Mouse (Mus musculus) megakaryocyte progenitor cell, adult 5-6 weeks (primary cell): Measurements from ENCODE around the gene Tnfaip8l2. TPM values are rescaled to one million over a fixed set of nuclear protein-coding genes. Genes with fewer than 3 reads are reported as not detected.
"Not testable (repeated sequence)": the region's sequence is repeated elsewhere in the genome, so short reads cannot be mapped to it uniquely, and the experiment has no call there.

Experiments used
- ATAC-seq: replicated peaks from 2 replicates; pipeline ENCODE4 v1.8.0; 2016; ENCODE audit warnings: mild to moderate bottlenecking, moderate TSS enrichment, inconsistent platforms; ENCODE audit not compliant: poor library complexity
- total RNA-seq, 2 experiments: library from RNA; stranded (forward) in 1 of 2; stranded (reverse) in 1 of 2; fragments of 157-497, 149-512 nt in 1 of 2; fragments of 200-1000 nt in 1 of 2; gene quantifications; 2 replicates each; pipeline versions ENCODE4 v1.2.3 to v1.2.4; 2015 to 2017

Tnfaip8l2 gene
- total RNA-seq, 2 experiments from 2014 or later = 17.9 to 25.1 TPM

DNA sequence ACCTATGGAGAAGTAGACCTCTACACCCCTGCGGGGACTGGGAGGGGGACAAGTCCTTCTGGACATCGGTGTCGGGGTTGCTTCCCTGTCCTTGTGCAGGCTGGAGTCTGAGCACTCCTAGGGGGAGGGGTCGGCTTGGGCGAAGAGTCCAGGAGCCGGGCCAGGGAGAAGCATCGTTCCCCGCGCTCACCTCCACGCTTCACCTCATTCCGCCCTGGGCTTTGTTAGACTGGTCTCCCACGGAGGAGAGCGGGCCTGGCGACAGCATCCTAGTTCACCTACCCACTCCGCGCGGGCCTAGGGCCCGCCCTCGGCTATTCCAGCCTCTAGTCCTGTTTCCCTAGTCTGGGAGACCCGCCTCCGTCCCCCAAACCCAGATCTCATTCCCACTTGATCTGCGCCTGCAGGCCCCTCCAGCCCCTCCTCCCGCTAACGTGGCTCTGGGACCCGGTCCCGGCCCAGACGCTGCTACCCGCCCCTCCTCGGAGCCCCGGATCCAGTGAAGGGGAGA lies 18.9 kb upstream of the Tnfaip8l2 start:
- no peak for ATAC-seq

DNA sequence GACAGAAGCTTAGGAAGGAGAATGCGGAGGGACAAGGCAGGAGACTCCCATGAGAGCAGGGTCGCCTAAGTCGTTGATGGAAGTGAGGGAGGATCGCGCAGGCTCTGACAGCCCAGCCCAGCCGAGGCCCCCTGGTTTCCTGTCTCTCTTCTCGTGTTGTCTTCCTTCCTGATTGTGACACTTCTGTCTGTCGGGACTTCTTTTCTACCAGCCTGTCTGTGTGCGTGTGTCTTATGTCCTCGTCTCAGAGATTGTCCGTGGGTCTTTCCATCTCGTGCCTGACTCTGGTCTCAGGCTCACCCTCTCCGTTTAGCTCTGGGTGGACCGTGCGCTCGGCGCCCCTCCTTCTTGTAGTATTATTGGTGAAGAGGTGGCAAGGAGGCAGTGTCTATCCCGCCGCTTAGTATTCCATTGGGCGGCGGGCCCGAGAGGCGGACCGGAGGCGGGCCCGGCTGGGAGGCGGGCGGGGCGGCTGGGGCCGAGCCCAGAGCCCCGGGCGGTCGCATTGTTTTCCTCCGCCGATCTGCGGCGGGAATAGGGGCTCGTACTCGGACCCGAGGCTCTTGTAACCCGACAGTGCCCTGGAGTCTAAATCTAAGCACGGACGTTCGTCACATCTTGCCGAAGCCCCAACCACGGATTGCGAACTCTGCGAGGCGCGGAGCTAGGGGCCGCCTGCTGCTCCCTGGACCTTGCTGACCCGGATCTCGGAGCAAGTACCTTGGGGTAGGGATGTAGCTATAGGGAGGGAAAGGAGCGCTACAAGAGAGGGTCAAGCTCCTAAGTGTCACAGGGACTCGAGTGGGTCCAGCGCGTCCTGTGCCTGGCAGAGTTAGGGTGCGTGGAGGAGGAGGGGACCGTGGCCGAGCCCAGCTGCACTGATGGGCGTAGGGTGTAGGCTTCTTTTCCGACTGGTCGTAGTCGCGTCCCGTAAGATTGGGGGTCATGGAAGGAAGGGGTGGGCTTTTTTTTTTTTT lies 18.1 kb upstream of the Tnfaip8l2 start, which contains the start of gene Sema6c:
TSS of gene Sema6c (plus strand) at position 471 of the 977 bp plus-strand sequence.
- peak; percentile 96 for ATAC-seq

DNA sequence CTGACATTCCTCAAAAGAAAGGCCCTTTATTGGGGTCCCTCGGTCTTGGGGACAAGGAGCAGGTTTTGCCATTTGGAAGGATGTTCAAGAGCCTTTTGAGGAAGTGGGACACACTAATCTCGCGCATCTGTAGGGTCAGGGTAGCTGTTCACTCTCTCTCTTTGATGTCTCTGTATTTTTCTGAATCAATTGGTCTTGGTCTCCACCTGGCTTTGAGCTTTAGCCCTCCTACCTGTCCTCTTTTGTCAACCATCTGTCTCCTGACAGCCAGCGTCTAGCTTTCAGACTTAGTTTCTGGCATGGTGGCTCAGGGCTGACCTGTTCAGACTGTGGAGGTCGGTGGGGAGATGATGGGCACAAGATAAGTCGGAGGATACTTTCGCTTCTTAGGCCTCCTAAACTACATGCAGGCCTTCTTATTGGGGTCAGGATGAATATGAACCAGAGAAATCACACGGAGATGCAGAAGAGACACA lies 17.4 kb upstream of the Tnfaip8l2 start:
- no peak for ATAC-seq

DNA sequence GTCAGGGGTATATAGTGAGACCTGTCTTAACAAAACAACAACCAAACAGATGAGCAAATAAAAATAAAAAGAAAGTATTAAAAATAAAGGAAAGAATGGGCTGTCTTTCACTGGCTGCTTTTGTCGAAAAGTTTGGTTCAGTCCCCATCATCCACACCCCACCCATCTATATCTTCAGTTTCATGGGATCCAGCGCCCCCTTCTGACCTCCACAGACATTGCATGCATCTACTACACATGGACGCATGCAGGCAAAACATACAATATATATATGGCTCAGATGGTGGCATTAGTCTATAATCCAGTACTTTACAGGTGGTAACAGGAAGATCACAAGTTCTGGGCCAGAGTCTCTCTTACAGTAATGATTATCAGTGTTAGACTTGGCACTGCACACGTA lies 11.7 kb upstream of the Tnfaip8l2 start:
- ATAC-seq = peak; percentile 99

DNA sequence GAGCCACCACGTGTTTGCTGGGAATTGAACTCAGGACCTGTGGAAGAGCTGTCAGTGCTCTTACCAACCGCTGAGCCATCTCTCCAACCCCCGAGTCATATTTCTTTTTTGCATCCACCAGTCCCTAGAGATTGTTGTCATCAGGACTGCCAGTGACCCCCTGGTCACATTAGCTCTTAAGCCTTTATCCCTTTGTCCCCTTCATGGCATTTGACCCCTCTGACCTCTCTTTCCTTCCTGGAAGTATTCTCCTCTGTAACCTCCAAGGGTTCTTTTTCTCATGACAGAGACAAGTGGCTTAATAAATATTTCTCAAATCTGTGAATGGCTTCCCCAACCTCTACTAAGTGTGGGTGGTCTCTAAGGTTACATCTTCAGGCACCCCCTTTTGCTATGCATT lies 5.8 kb upstream of the Tnfaip8l2 start:
- no peak for ATAC-seq

DNA sequence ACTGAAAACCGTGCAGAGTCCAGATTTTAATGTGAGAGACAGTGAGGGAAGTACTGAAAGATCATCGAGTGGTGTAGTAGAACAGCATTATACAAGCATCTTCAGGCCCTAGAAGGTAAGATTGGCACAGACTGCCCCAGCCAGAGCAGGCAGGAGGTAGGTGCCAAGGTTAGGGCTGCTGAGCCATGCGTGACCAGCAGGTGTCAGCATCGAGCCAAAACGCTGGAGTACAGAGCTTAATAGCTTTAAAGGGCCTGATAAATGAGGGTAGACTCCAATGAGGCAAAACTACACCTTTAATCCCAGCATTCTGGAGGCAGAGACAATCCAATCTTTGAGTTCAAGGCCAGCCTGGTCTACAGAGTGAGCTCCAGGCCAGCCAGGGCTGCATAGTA lies 454 bp upstream of the Tnfaip8l2 start:
- peak; percentile 86 for ATAC-seq

DNA sequence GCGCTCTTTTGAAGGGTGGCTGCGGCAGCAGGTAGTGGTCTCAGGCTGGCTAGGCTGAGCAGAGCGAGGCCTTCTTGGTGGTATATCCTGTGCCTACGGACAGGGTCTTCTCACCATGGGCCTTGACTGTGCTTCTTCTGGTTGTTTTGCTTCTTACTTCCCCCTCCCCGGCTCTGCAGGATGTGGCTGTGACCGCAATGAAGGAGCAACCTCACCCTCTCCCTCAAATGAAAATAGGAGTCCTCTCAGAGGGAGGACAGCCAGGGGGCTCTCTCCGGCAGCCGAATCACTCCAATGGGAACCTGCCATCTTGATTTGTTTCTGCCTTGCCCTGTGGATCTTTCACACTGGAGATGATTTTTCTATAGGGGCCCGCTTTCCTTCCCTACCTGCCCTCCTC lies 686 bp downstream of the Tnfaip8l2 start:
- ATAC-seq = peak; percentile 63

DNA sequence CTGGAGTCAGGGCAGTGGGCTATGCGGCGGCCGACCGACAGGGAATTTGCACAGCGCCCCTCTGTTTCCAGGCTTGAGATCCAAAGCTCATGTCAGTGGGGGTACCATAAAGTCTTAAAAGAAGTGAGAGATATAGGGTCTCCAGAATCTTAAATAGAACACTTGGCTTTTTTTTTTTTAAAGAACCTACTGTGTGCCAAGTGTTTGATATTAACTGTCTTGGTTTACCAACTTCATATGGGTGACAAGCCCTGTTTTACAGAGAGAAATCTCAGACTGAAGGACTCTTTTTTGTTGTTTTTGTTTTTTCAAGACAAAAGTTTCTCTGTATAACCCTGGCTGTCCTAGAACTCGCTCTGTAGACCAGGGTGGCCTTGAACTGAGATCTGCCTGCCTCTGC lies 1.4 kb downstream of the Tnfaip8l2 start:
- no peak for ATAC-seq

DNA sequence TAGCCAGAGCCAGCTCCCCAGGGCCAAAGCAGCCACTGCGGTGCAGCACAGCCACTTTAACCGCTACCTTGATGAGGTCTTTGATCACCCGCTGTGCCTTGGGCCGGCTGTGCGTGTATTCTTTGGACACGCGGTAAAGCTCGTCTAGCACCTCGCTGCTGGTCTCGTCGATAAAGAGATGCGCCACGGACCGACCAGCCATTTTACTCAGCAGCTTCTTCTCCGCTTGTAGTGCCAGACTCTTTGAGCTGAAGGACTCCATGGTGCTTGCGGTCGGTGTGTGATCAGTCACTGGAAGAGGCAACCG lies 1.9 kb downstream of the Tnfaip8l2 start:
- ATAC-seq = no peak

DNA sequence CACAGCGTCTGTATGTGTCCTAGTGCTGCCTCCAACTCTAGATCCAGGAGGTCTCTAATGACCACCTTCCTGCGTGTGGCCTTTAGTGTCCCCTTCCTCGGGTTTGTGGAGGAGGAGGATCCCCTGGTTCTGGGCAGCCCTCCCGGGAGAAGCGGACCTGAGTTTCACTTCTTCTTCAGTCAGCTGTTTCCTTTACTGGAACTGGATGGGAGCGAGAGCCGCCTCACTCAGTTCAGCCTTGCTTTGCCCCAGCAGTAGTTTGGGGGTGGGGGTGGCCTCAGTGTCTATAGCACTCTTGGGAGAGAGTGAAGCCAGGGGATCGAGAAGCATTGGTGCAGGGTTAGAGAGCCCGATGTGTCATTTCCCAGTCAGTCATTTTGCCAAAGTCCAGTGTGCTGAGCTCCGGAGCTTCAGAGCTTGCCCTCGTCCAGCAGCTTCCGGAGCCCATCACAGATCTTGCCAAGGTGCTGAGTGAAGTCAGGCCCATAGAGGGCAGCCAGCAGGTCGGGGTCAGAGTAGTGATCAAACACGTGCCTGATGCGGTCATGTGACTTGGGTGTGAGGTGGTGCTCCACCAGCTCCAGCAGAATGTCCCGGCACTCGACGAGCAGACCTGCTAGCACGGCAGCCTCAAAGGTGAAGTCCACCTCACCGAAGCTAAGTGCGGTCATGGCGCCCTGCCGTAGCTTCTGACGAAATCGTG lies 2.4 kb downstream of the Tnfaip8l2 start:
- ATAC-seq = no peak

DNA sequence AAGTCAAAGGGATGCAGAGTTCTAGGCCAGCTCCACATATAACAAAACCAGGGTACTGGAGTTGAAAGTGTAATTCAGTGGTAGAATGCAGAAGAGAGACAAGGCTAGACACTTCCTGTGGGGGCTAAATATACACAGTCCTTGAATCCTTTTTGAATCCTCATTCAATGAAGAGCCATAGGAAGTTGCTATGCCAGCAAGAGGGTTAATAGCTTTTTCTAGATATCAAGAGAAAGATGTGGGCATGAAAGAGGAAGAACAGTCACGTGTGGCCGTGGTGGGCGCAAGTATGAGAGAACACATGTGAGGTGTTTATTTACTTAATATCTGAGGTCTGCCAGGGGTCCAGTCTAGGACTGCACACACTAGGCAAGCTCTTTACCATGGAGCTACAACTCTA lies 5.8 kb downstream of the Tnfaip8l2 start:
- no peak for ATAC-seq

DNA sequence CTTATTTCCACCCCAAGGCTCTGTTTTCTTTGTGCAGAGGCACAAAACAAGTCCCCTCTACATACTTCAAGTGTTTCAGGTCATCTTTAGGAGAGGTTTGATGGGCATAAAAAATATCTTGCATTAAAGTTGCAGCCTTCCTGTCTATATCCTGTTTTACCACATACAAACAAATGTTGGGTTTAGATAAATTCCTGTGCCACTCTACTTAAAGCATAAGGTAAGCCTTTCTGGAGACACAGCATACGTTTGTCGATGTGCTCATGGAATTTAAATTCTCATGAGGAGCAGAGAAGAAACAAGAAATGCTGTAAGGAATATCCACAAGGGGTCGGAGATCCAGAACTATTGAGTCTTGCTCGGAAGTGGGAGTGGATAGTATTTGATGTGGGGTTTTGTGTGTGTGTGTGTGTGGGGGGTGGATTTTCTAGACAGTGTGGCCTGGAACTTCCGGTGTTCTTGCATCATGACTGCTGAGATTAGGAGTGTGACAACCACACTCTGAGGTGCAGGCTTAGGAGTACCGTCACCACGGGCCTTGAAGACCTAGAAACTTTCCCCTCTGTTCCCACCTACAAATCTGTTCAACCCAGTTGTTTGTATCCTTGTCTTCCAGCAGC lies 6.6 kb downstream of the Tnfaip8l2 start:
- ATAC-seq = peak; percentile 45

DNA sequence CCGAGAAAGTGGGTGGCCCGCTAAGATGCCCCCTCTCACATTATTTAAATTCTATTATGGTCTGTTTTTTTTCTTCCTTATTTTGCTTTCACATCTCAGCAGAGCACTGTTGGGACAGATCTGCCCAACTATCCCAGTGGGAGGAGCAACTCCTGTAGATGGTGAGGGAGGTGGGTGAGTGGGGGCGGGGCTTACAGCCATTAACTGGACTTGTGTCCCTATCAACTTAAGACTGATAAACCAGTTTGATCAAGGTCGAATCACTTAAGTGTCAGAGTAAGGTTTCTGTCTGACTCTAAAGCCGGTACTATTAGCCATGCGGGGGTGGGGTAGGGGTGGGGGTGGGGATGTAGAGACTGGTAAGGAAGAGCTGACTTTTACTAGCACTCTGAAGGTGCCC lies 7.1 kb downstream of the Tnfaip8l2 start:
- ATAC-seq = peak; percentile 36; the same call in 1 of the 2 replicates

DNA sequence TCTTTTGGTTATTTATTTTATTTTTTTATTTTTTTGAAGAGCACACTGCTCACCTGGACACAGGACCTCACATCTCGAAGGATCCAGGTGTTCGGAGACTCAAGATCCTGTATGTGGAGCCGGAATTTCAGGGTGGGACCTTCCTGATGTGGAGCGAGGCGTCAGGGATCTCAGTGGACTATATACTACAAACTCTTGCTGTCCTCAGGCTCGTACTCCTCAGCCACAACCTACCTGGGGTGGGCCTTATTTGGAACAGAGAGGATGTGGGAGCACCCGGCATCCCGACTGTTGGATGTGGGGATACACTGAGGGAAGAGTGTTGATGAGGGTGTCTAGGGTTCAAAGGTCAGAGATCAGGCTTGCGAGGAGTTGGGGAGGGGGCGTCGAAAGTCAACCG lies 8.0 kb downstream of the Tnfaip8l2 start:
- not testable (repeated sequence) for ATAC-seq

DNA sequence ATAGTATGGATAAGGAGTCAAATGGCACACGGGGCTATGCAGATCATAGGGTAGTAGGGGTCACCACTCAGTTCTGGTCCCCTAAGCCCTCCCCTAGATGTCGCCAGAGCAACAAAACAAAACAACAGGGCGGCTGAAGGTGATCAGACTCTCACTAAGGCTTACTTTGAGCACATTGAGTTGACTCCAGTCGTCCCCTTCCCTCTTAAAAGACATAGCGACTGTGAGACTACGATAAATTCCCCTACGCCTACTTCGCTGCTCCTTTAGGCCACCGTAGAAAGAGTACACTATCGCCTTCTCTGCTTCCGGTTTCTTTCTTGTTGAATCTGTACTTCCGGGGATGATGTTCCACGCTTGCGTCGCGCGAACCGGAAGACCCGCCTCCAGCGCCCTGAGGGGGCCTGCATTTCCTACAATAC lies 8.5 kb downstream of the Tnfaip8l2 start, which contains the start of the genes Scnm1 and Lysmd1:
TSS of gene Scnm1 (minus strand) at position 332 of the 422 bp plus-strand sequence.
TSS of gene Lysmd1 (plus strand) at position 409 of the 422 bp plus-strand sequence.
- peak; percentile 87 for ATAC-seq

DNA sequence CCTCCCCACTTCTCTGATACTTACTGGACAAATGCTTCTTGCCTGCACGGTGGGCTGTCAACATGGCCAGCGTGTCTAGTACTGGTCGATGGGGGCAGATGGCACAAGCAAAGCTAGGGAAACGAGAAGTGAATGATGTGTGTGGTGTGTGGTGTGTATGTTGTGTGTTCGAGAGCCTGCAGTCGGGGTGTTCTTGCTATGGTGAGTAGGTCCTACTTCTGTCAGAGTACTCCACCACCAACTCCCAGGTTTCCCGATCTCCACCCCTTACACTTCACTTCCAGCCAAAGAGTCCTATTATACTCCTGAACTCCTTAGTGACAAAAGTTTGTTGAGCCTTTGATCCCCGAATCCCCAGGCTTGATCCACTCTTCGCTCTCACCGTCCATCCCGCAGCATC lies 9.0 kb downstream of the Tnfaip8l2 start:
- no peak for ATAC-seq

DNA sequence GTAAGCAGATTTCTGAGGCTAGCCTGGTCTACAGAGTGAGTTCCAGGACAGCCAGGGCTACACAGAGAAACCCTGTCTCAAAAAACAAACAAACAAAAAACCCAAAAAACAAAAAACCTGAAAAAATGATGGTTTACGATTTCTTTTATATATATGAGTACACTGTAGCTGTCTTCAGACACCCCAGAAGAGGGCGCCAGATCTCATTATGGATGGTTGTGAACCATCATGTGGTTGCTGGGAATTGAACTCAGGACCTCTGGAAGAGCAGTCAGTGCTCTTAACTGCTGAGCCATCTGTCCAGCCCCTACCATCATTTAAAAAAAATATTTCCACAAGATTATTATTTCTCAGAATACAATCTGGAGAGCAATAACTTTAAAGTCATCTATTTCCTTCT lies 9.8 kb downstream of the Tnfaip8l2 start:
- not testable (repeated sequence) for ATAC-seq

DNA sequence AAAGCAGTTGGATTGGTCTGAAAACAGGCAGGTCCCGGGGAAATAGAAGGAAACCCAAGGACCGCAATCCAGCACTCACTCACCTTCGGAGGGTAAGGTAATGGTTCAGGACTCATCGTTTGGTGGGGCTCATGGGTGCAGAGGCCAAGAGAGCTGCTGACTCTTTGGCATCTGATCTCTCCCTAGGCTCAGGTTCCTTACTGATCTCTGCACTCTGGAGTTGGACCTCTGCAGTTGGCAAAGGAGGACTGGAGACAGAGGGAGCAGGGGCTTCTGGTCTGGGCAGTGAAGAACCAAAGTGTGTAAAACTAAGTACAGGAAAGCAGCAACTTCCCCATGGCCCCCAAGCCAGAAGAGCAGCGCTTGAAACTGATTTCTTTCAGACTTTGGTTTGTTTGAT lies 12.1 kb downstream of the Tnfaip8l2 start:
- ATAC-seq = no peak

DNA sequence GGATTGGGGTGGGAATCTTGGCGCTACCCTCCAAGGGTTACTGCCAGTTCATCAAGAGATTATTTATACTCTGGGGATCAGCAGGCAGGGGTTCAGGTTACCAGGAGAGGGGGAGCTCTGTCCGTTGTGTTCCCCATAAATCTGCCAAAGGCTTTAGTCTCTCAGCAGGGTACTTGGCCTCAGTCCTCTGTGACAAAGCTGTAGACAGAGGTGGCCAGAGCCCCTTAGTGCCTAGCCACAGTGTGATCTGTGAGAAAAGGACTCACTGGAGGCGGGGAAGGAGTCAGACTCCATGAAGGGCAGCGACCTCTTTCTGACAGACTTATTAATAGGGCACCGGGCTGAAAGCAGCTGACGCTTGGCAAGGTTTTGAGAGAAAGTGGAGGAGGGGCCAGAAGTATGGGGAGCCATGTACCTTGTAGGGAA lies 12.9 kb downstream of the Tnfaip8l2 start:
- no peak for ATAC-seq

DNA sequence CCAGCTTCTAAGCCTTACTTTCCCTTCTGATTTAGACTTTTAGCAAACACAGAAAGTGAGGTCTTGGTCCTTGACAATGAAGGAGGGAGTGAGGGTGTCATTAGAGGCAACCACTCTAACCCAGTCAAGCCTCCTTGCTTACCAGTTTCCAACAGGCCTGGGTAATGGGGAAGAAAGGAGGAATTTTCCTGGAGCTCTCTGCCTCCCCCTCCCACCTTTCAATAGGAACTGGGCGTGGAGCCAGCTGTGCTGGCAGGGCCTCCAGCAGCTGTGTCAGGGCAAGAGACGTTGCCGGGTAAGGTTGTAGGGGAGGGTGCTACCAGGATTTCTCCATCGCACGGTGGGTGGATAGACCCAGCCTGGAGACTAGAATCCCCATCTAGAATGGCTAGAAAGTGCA lies 17.2 kb downstream of the Tnfaip8l2 start:
- no peak for ATAC-seq

DNA sequence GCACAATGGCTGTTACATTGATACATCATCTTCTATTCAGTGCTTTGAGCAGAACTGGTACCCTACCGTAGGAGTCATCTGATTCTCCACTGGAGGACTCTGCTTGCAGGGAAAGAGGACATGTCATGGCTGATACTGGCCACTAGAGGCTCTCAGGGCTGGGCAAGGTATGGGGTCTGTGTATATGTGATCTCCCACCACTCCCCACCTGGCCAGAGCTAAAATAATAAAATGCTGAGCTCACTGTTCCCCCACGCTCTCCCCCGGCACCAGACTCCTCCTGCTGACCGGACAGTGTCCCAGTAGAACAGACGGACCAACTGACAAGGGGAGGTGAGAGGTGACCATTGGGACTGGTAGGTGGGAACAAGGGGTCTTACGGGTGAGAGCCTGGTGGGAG lies 17.9 kb downstream of the Tnfaip8l2 start, which contains the start of gene Tmod4:
TSS of gene Tmod4 (plus strand) at position 231 of the 400 bp plus-strand sequence.
- ATAC-seq = peak; percentile 83
